Mouse (Mus musculus) olfactory bulb, adult 2 months (tissue): Measurements from ENCODE around the gene Teddm3. TPM values are rescaled to one million over a fixed set of nuclear protein-coding genes. Genes with fewer than 3 reads are reported as not detected.
"Not testable (repeated sequence)": the region's sequence is repeated elsewhere in the genome, so short reads cannot be mapped to it uniquely, and the experiment has no call there.

ENCODE experiments used
- H3K27ac ChIP-seq: fragments of 200-500 bp; 2 replicates; pipeline ENCODE4 v1.5.1; 2012; ENCODE audit warnings: low read depth, low read length; ENCODE audit not compliant: insufficient read depth
- H3K4me1 ChIP-seq: fragments of 200-500 bp; 2 replicates; pipeline ENCODE4 v1.6.1; 2012; ENCODE audit warnings: low read length; ENCODE audit not compliant: control insufficient read depth, insufficient read depth
- H3K4me3 ChIP-seq: fragments of 200-500 bp; 2 replicates; pipeline ENCODE4 v1.5.1; 2012; ENCODE audit warnings: mild to moderate bottlenecking, low read depth, low read length, moderate library complexity; ENCODE audit not compliant: insufficient read depth
- CTCF ChIP-seq: fragments of 200-500 bp; IDR thresholded peaks from 2 replicates; pipeline ENCODE4 v1.5.1; 2012; ENCODE audit warnings: low read depth, mild to moderate bottlenecking, low read length, moderate library complexity; ENCODE audit not compliant: insufficient read depth
- POLR2A ChIP-seq: fragments of 200-500 bp; IDR thresholded peaks from 2 replicates; pipeline ENCODE4 v1.6.1; 2012; ENCODE audit warnings: mild to moderate bottlenecking, low read depth, low read length, moderate library complexity; ENCODE audit not compliant: insufficient read depth
- WGBS: fragments of 180-500 bp; shearing (Covaris S2); methylation state at CpG from one replicate; pipeline ENCODE4 v1.1.7; 2018; 5-methylcytosine and 5-hydroxymethylcytosine counted together
- polyA plus RNA-seq: library from polyadenylated mRNA; stranded (reverse); fragments of >200 nt; gene quantifications from 2 replicates; pipeline ENCODE4 v1.2.4, GENCODE M21; 2012; ENCODE audit warnings: low replicate concordance; ENCODE audit not compliant: missing spikeins, insufficient read depth, insufficient read length

Teddm3 gene
- polyA plus RNA-seq, 1 experiment, result not detected

GRCm38 (mm10) chr16:21192509-21193354 is 38.9 kb upstream of the Teddm3 start:
- no peaks in the 10 kb centered on the region for H3K4me1 ChIP-seq
- TF ChIP-seq CTCF (no peak), POLR2A (no peak)
- 39% methylated on average over 7 of the region's 7 CpGs for WGBS
- H3K27ac ChIP-seq, result no peak overlapping the region
- no peak overlapping the region for H3K4me3 ChIP-seq

GRCm38 (mm10) chr16:21191569-21191968 is 37.8 kb upstream of the Teddm3 start:
- no peak overlapping the region for H3K27ac ChIP-seq
- H3K4me1 ChIP-seq, result peaks cover 2% of the 10 kb centered on the region
- TF ChIP-seq POLR2A (no peak), CTCF (no peak)
- no peak overlapping the region for H3K4me3 ChIP-seq
- WGBS, result 78% methylated on average over 14 of the region's 14 CpGs

- TF ChIP-seq CTCF (no peak), POLR2A (no peak)
These were observed 34.5 kb upstream of the Teddm3 start for GRCm38 (mm10) chr16:21188345-21188744.

GRCm38 (mm10) chr16:21187568-21187967 is 33.8 kb upstream of the Teddm3 start:
- Histone ChIP-seq H3K4me3 (no peak overlapping the region), H3K27ac (no peak overlapping the region; the same call in 1 of the 2 replicates), H3K4me1 (peaks cover 2% of the 10 kb centered on the region)
- no peak for TF ChIP-seq POLR2A
- no peak for TF ChIP-seq CTCF
- WGBS, result 46% methylated on average over 7 of the region's 7 CpGs

More at GRCm38 (mm10) chr16:21188345-21188744, 34.5 kb upstream of the Teddm3 start:
- Histone ChIP-seq H3K27ac (no peak overlapping the region), H3K4me1 (peaks cover 2% of the 10 kb centered on the region), H3K4me3 (no peak overlapping the region)
- WGBS, result 76% methylated on average over 3 of the region's 3 CpGs

- H3K27ac ChIP-seq, result no peak overlapping the region
- H3K4me1 ChIP-seq, result peaks cover 2% of the 10 kb centered on the region
- TF ChIP-seq POLR2A, result no peak
- TF ChIP-seq CTCF, result no peak
- no peak overlapping the region for H3K4me3 ChIP-seq
These were observed 30.9 kb upstream of the Teddm3 start for GRCm38 (mm10) chr16:21184697-21185096.

GRCm38 (mm10) chr16:21182108-21182507 is 28.3 kb upstream of the Teddm3 start:
- H3K27ac ChIP-seq, result no peak overlapping the region
- peaks cover 2% of the 10 kb centered on the region for H3K4me1 ChIP-seq
- WGBS, result 74% methylated on average over 1 of the region's 1 CpGs
- H3K4me3 ChIP-seq, result no peak overlapping the region
- no peak for TF ChIP-seq CTCF
- TF ChIP-seq POLR2A, result no peak

GRCm38 (mm10) chr16:21175236-21175635 is 21.4 kb upstream of the Teddm3 start:
- TF ChIP-seq CTCF (no peak), POLR2A (no peak)
- WGBS, result no CpG with 5 or more reads among the region's 1 CpGs
- Histone ChIP-seq H3K4me1 (no peaks in the 10 kb centered on the region), H3K4me3 (no peak overlapping the region), H3K27ac (no peak overlapping the region)

GRCm38 (mm10) chr16:21168730-21169129 is 14.9 kb upstream of the Teddm3 start:
- TF ChIP-seq CTCF (no peak), POLR2A (no peak)
- 89% methylated on average over 13 of the region's 13 CpGs for WGBS
- no peaks in the 10 kb centered on the region for H3K4me1 ChIP-seq
- H3K27ac ChIP-seq, result no peak overlapping the region
- H3K4me3 ChIP-seq, result no peak overlapping the region

- not testable (repeated sequence) for H3K27ac ChIP-seq, H3K4me3 ChIP-seq, H3K4me1 ChIP-seq
- 19% methylated on average over 17 of the region's 19 CpGs for WGBS
These were observed 11.8 kb upstream of the Teddm3 start for GRCm38 (mm10) chr16:21165343-21166220.

- not testable (repeated sequence) for H3K4me1 ChIP-seq
- 92% methylated on average over 3 of the region's 3 CpGs for WGBS
These were observed 9.6 kb upstream of the Teddm3 start for GRCm38 (mm10) chr16:21163423-21163822.

GRCm38 (mm10) chr16:21159226-21159625 is 5.4 kb upstream of the Teddm3 start:
- WGBS, result 100% methylated on average over 1 of the region's 1 CpGs
- not testable (repeated sequence) for H3K27ac ChIP-seq, H3K4me1 ChIP-seq, H3K4me3 ChIP-seq

More at GRCm38 (mm10) chr16:21163423-21163822, 9.6 kb upstream of the Teddm3 start:
- not testable (repeated sequence) for H3K4me3 ChIP-seq, H3K27ac ChIP-seq

- not testable (repeated sequence) for H3K27ac ChIP-seq, H3K4me3 ChIP-seq
These were observed 2.5 kb upstream of the Teddm3 start for GRCm38 (mm10) chr16:21156261-21156660.

More at GRCm38 (mm10) chr16:21156261-21156660, 2.5 kb upstream of the Teddm3 start:
- H3K4me1 ChIP-seq, result not testable (repeated sequence)
